Mouse (Mus musculus) kidney, embryonic 16.5 days (tissue): ENCODE data around the gene Zfp712. TPM values are rescaled to one million over a fixed set of nuclear protein-coding genes. Genes with fewer than 3 reads are reported as not detected.
A peak's percentile ranks its signal among the peaks of the same experiment; 100 is the strongest.

Source experiments
- ATAC-seq: fragments of 200-750 bp; cut with Nextera tagmentation; 2 replicates; pipeline ENCODE4 v1.8.0; 2017; ENCODE audit warnings: moderate TSS enrichment; ENCODE audit not compliant: low FRiP score, low TSS enrichment
- H3K27ac ChIP-seq: fragments of 300-500 bp; sonication (generic); 2 replicates; pipeline ENCODE4 v1.5.1; 2014; ENCODE audit warnings: low read length
- H3K27me3 ChIP-seq: fragments of 300-500 bp; sonication (generic); 2 replicates; pipeline ENCODE4 v1.6.1; 2014; ENCODE audit warnings: low read length, control low read depth, mixed read lengths; ENCODE audit not compliant: insufficient read depth
- H3K36me3 ChIP-seq: fragments of 300-500 bp; sonication (generic); 2 replicates; pipeline ENCODE4 v1.6.1; 2014; ENCODE audit warnings: low read length, control low read depth, mixed read lengths; ENCODE audit not compliant: insufficient read depth
- H3K4me1 ChIP-seq: fragments of 300-500 bp; sonication (generic); 2 replicates; pipeline ENCODE4 v1.6.1; 2014; ENCODE audit warnings: low read length, control low read depth, mixed read lengths; ENCODE audit not compliant: insufficient read depth
- H3K4me2 ChIP-seq: fragments of 300-500 bp; sonication (generic); replicated peaks from 2 replicates; pipeline ENCODE4 v1.6.1; 2014; ENCODE audit warnings: low read depth, low read length
- H3K4me3 ChIP-seq: fragments of 300-500 bp; sonication (generic); 2 replicates; pipeline ENCODE4 v1.5.1; 2014; ENCODE audit warnings: mild to moderate bottlenecking, low read length
- H3K9ac ChIP-seq: fragments of 300-500 bp; sonication (generic); replicated peaks from 2 replicates; pipeline ENCODE4 v1.6.1; 2014; ENCODE audit warnings: low read length
- H3K9me3 ChIP-seq: fragments of 300-500 bp; sonication (generic); 2 replicates; pipeline ENCODE4 v1.6.1; 2016; ENCODE audit warnings: low read length, control low read depth
- WGBS: fragments of 180-500 bp; shearing (Covaris S2); extraction: QIAGEN DNeasy Blood & Tissue Kit; methylation state at CpG from one replicate; pipeline ENCODE4 v1.1.7; 2014; 5-methylcytosine and 5-hydroxymethylcytosine counted together
- polyA plus RNA-seq: library from polyadenylated mRNA; unstranded; fragments of >200 nt; fragmentation: Nextera tagmentation; extraction: Ambion mirVana; gene quantifications from 2 replicates; pipeline ENCODE4 v1.2.1, GENCODE M21; 2015

Gene Zfp712
- 3.6 and 3.9 TPM in 2 replicates for polyA plus RNA-seq

DNA sequence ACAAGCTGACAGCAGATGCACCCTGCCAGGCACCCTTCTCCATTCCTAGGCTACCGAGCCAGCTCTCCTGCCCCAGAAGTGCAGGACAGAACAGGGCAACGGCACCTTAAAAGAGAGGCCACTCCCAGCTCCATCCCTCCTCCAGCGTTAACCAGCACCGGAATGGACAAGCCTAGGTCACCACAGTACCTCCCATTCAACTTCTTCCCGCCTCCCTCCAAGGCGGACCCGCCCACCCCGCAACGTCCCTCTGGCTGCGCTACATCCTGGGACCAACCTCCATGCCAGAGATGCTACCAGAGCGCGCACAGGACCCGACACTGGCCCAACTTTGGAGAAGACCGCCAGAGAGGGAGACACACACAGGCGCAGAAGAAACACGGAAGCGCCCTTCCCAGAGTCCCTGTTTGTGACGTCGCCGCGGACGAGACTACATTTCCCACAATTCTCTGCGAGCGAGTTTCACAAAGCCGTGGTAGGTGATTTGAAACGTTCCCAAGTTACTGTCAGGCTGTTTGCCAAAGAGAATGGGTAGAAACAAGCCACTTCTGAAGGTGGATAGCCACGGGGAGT, at the start of gene Zfp712:
Zfp712 (minus strand) TSS at position 385 of the 573 bp plus-strand sequence.
- peak; percentile 98 for ATAC-seq
- Histone ChIP-seq H3K9me3 (0 out of 2 replicates have a peak, but pooled peaks cover 2% of the 10 kb centered on the region), H3K4me1 (peaks cover 3% of the 10 kb centered on the region; the same call in 1 of the 2 replicates), H3K9ac (peak within 1 kb of the TSS; percentile 77), H3K27me3 (no peaks in the 10 kb centered on the region), H3K27ac (peak within 1 kb of the TSS; percentile 90), H3K36me3 (no peaks in the 10 kb centered on the region), H3K4me3 (peak within 1 kb of the TSS; percentile 80), H3K4me2 (peak within 1 kb of the TSS; percentile 77)
- under 1% methylated on average over 27 of the region's 27 CpGs for WGBS

DNA sequence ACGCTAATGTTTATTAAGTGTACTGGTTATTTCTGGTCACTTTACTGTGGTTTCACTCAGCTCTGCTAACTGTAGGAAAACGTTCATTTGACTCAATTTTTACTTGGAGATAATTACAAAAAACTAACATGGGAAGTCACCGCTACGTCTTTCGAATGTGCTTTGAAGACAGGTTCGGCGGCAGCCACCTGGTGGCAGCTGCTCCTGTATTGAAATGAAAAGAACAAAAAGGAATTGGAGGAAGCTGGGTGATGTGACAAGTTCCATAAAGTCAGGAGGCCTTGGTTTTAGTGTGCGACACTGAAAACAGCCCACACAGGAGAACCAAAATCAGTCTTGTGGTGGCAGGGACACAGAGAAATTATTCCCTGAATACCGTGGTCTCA, 47.8 kb upstream of the Zfp712 start:
- peak; percentile 69; the same call in 1 of the 2 replicates for ATAC-seq
- WGBS: 5% methylated on average over 9 of the region's 9 CpGs
- Histone ChIP-seq H3K4me2 (peak overlapping the region; percentile 54), H3K27ac (0 out of 2 replicates have a peak overlapping the region, but pooled peaks have one; percentile 19), H3K9me3 (peaks cover 9% of the 10 kb centered on the region; the same call in 1 of the 2 replicates), H3K36me3 (peaks cover 9% of the 10 kb centered on the region), H3K9ac (peak overlapping the region; percentile 44; the same call in 1 of the 2 replicates), H3K4me1 (peaks cover 6% of the 10 kb centered on the region), H3K27me3 (no peaks in the 10 kb centered on the region), H3K4me3 (peak overlapping the region; percentile 61)

DNA sequence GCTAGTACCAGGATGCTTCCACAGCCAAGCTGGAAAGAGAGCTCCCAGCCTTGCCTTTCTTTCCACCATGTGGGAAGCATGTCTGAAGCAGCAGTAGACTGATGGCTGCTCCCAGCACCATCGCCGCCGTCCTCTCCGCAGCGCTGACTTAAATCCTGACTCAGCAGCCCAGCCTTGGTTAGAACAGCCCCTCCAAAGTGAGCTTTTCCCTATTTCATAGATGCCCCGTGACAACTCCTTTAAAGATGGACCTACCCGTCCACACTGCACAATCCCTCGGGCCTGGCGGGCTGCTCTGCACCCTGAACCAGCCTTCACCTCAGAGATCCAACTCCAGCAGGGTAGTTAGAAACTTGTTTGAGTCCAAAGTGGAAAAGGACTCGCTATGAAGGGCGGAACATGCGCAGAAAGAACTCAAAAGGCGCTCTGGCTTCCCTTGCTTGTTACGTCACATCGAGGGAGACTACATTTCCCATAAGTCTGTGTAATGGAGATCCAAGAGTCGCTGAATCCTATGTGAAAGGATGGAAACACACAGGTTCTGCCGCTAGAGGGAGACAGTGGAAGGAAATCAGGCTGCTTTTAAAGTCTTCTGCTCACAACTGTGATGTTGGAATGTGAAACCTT, 47.3 kb upstream of the Zfp712 start, which contains the start of gene Gm28557:
Gm28557 (minus strand) TSS at position 411 of the 627 bp plus-strand sequence.
- peaks cover 6% of the 10 kb centered on the region for H3K4me1 ChIP-seq
- peak within 1 kb of the TSS; percentile 61 for H3K4me2 ChIP-seq
- peak; percentile 98 for ATAC-seq
- peak within 1 kb of the TSS; percentile 73 for H3K9ac ChIP-seq
- peaks cover 9% of the 10 kb centered on the region; the same call in 1 of the 2 replicates for H3K9me3 ChIP-seq
- peak within 1 kb of the TSS; percentile 87 for H3K27ac ChIP-seq
- H3K27me3 ChIP-seq: no peaks in the 10 kb centered on the region
- peak within 1 kb of the TSS; percentile 61 for H3K4me3 ChIP-seq
- H3K36me3 ChIP-seq: peaks cover 9% of the 10 kb centered on the region
- WGBS: under 1% methylated on average over 17 of the region's 17 CpGs

DNA sequence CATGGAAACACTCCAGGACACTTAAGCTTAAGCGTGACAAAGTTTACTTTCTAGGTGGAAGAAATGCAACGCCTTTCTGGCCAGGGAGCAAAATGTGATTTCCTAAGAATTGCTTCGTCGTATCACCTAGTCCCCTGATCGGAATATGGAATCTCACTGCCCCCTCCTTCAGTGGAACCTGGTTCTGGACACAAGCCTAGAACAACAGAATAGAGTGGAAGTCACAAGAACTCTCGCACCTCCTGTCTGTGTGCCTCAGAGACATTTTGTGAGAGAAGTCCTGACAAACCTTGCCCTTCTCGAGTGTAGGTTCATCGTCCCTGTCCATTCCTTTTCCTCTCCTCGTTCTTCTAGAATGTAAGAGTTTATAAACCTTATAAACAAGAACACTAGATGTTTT, 46.7 kb upstream of the Zfp712 start:
- ATAC-seq: no peak
- WGBS: 52% methylated on average over 9 of the region's 9 CpGs
- Histone ChIP-seq H3K9me3 (peaks cover 9% of the 10 kb centered on the region; the same call in 1 of the 2 replicates), H3K4me1 (peaks cover 6% of the 10 kb centered on the region), H3K36me3 (peaks cover 9% of the 10 kb centered on the region), H3K9ac (peak overlapping the region; percentile 73), H3K27ac (peak overlapping the region; percentile 87), H3K4me2 (peak overlapping the region; percentile 61), H3K4me3 (peak overlapping the region; percentile 61), H3K27me3 (no peaks in the 10 kb centered on the region)

DNA sequence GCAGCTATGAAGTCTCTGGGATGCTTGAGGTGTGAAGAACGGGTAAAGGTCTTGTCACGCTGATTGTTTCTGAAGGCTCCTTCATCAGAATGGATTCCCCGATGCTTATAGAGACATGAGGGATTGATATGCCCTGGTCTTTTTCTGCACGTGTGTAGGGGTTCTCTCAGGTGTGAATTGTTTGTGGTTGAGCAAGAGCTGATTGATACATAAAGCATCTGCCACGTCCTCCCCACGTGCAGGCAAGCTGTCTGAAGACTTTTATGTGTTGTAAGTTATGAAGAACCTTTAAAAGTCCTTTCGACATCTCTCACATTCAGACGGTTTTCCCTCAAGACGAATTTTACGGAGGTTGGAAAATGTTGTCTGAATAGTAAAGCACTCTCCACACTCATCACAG, 36.9 kb upstream of the Zfp712 start, which contains the start of gene Zfp708:
Zfp708 (minus strand) TSS at position 101 of the 400 bp plus-strand sequence.
- ATAC-seq: no peak
- no peak within 1 kb of the TSS for H3K27ac ChIP-seq
- no peak within 1 kb of the TSS for H3K9ac ChIP-seq
- H3K36me3 ChIP-seq: peaks cover 7% of the 10 kb centered on the region
- H3K4me1 ChIP-seq: no peaks in the 10 kb centered on the region
- no peaks in the 10 kb centered on the region for H3K9me3 ChIP-seq
- 84% methylated on average over 10 of the region's 10 CpGs for WGBS
- no peaks in the 10 kb centered on the region for H3K27me3 ChIP-seq
- H3K4me2 ChIP-seq: no peak within 1 kb of the TSS
- no peak within 1 kb of the TSS for H3K4me3 ChIP-seq

DNA sequence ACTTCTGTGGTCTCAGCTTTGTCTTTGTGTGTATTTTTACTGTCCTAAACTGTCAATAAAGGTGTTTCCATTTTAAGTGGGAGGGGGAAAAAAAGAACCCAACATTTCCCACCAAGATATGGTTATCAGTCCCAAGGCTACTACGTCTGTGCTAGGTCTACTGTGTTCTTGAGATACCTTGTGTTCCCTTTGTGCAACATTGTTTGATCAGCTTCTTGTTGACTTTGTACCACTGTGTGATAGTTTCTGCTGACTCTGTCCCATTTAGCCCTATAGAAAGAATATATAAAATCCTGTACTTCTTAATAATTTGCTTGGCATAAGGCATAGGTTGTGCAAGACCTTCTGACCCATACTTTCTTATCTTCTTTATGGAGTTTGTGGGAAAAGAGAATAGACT, 29.2 kb upstream of the Zfp712 start:
- H3K4me3 ChIP-seq: no peak overlapping the region
- no peak for ATAC-seq
- 85% methylated on average over 1 of the region's 1 CpGs for WGBS
- H3K9ac ChIP-seq: no peak overlapping the region
- H3K27me3 ChIP-seq: no peaks in the 10 kb centered on the region
- H3K9me3 ChIP-seq: no peaks in the 10 kb centered on the region
- H3K4me1 ChIP-seq: no peaks in the 10 kb centered on the region
- H3K27ac ChIP-seq: no peak overlapping the region
- H3K36me3 ChIP-seq: no peaks in the 10 kb centered on the region
- H3K4me2 ChIP-seq: no peak overlapping the region

DNA sequence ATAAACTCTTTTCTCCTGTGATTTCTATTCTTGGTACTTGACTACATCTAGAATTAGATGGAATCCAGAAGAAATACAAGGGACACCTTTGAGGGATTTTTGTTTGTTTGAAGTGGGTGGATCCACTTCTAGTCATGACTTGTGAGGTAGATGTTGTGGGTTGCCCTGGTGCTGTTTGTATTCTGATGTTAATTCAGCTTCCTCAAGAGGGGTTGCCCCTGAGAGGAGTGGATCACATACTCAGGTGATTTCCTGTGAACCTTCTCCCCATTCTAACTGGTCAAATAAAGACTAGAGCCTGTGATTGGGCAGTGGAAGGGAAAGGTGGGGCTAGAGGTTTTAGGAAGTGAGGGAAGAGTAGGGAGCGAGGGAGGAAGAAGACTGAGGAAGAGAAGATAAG, 21.0 kb upstream of the Zfp712 start:
- Histone ChIP-seq H3K36me3 (peaks cover 6% of the 10 kb centered on the region), H3K9me3 (peaks cover 3% of the 10 kb centered on the region; the same call in 1 of the 2 replicates), H3K27me3 (no peaks in the 10 kb centered on the region), H3K9ac (peak overlapping the region; percentile 78), H3K27ac (peak overlapping the region; percentile 97), H3K4me1 (peaks cover 9% of the 10 kb centered on the region; the same call in 1 of the 2 replicates), H3K4me2 (peak overlapping the region; percentile 67), H3K4me3 (peak overlapping the region; percentile 57)
- 79% methylated on average over 1 of the region's 1 CpGs for WGBS
- no peak for ATAC-seq

DNA sequence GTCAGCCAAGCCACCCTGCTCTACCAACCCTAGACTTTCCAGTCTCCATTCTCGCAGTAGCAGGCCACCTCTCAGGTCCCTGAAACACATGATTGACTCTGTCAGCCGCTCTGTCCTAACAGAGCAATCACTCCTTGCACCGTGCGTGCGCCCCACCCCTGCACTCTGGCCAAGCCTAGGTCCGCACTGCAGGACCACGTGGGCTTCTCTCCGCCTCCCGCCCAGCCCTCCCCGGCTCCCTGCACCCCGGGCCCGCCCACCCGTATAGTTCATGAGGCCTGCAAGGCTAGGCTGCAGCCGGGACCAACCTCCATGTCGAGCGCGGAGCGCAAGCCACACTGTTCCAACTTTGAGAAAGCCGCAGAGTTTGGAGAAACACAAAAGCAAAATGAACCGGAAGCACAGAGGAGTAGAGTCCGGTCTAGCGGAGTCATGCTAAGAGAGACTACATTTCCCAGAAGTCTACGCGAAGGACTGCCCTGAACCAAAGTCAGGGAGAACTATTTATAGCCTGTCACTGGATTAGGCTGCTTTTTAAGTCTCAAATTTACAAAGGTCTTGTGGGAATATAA, 20.3 kb upstream of the Zfp712 start:
- Histone ChIP-seq H3K36me3 (peaks cover 7% of the 10 kb centered on the region), H3K9me3 (peaks cover 3% of the 10 kb centered on the region; the same call in 1 of the 2 replicates), H3K4me2 (peak overlapping the region; percentile 67), H3K9ac (peak overlapping the region; percentile 78), H3K4me3 (peak overlapping the region; percentile 57), H3K4me1 (peaks cover 9% of the 10 kb centered on the region; the same call in 1 of the 2 replicates), H3K27me3 (no peaks in the 10 kb centered on the region), H3K27ac (peak overlapping the region; percentile 97)
- peak; percentile 100 for ATAC-seq
- 1% methylated on average over 23 of the region's 24 CpGs for WGBS

DNA sequence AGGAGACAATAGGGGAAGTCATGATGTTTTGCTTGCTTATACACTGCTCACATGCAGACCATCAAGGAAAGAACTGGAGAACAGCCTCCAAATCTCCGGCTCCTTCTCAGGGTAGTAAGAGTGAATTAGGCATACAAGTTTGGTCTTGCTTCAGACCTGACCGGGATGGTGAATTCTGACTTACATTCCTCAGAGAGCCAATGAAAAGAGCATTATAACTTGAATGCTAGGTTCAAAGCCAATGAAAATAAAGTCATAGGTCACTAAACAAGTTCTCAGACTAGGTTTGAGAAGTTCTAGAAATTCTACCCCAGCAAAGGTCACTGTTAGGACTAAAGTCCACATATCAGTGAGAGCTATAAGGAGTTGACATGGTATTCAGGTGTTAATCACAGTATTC, 16.3 kb upstream of the Zfp712 start:
- no peak for ATAC-seq
- H3K4me1 ChIP-seq: peaks cover 9% of the 10 kb centered on the region; the same call in 1 of the 2 replicates

More for the DNA sequence above, 16.3 kb upstream of the Zfp712 start:
- WGBS: 98% methylated on average over 2 of the region's 2 CpGs
- Histone ChIP-seq H3K27ac (no peak overlapping the region), H3K9me3 (peaks cover 15% of the 10 kb centered on the region), H3K4me3 (no peak overlapping the region), H3K27me3 (no peaks in the 10 kb centered on the region), H3K9ac (no peak overlapping the region), H3K36me3 (peaks cover 34% of the 10 kb centered on the region), H3K4me2 (no peak overlapping the region)
